ENCODE assay signal across 16 mouse cellular contexts in genomic region chr9:70366898-70367297, GRCm38 (mm10). TPM values are rescaled to one million over a fixed set of nuclear protein-coding genes. Genes with fewer than 3 reads are reported as not detected.
DNase-seq lines count a peak whose midpoint lies in the region; ATAC-seq lines count a peak whose summit lies in the region.
"Had no signal": no experiment of that assay in that cellular context is flagged by ENCODE, and none has a peak within 500 bp of the region (broad histone marks: within the 10 kb centered on the region; RNA-seq: fewer than 3 reads in every experiment).

No protein-coding gene starts in this region.

- peak; percentile 45 for DNase-seq in heart, adult 8-10 months (ENCODE audit: low spot score)
- no peak for DNase-seq in heart, postnatal 25 days (ENCODE audit: low spot score)
- DNase-seq in right cerebral cortex, adult 18-20 months, result peak; percentile 51
- no peak for DNase-seq in right cerebral cortex, postnatal 4 days
- peak; percentile 20 to 77 for DNase-seq in left cerebral cortex, postnatal 25 days (ENCODE audit: low spot score in 2 of 2)
- DNase-seq in adrenal gland, postnatal 14 days, result no peak
- no peak for DNase-seq in neural tube, embryonic 10.5 days (ENCODE audit: extremely low spot score, low spot score)
- DNase-seq: B cell, adult 2 months; kidney, postnatal 25 days; lung, embryonic 14.5 days; thymus, postnatal 14 days had no signal

- H3K4me2 ChIP-seq in neural tube, embryonic 15.5 days, result no peak overlapping the region
- H3K4me2 ChIP-seq: limb, embryonic 12.5 days; lung, embryonic 14.5 days; midbrain, embryonic 11.5 days had no signal

- WGBS in neural tube, embryonic 15.5 days, result 93% methylated on average over 6 of the region's 6 CpGs

- H3K4me3 ChIP-seq in neural tube, embryonic 15.5 days (replicated peaks), result no peak overlapping the region
- H3K4me3 ChIP-seq: embryonic facial prominence, embryonic 10.5 days; limb, embryonic 12.5 days had no signal

- H3K4me1 ChIP-seq in neural tube, embryonic 15.5 days, result no peaks in the 10 kb centered on the region
- H3K4me1 ChIP-seq: embryonic facial prominence, embryonic 10.5 days; limb, embryonic 12.5 days had no signal

- H3K27me3 ChIP-seq in neural tube, embryonic 15.5 days (replicated peaks), result no peaks in the 10 kb centered on the region
- H3K27me3 ChIP-seq: limb, embryonic 12.5 days had no signal

- no peaks in the 10 kb centered on the region for H3K9me3 ChIP-seq in neural tube, embryonic 15.5 days (replicated peaks)
- H3K9me3 ChIP-seq: embryonic facial prominence, embryonic 10.5 days; G1E; limb, embryonic 12.5 days had no signal

- no peak for ATAC-seq in neural tube, embryonic 15.5 days (ENCODE audit: low FRiP score)

- no peak overlapping the region for H3K27ac ChIP-seq in neural tube, embryonic 15.5 days (replicated peaks)
- H3K27ac ChIP-seq: embryonic facial prominence, embryonic 10.5 days; limb, embryonic 12.5 days had no signal

- peaks cover 4% of the 10 kb centered on the region; the same call in 1 of the 2 replicates for H3K36me3 ChIP-seq in neural tube, embryonic 15.5 days
- H3K36me3 ChIP-seq: G1E had no signal

- H3K9ac ChIP-seq in neural tube, embryonic 15.5 days (replicated peaks), result no peak overlapping the region
- H3K9ac ChIP-seq: limb, embryonic 12.5 days; lung, embryonic 14.5 days had no signal

- intact Hi-C loops in heart, postnatal 25 days (cut with DNase I), result loop anchor here (5.0 kb wide), 1 partner anchor 160 kb away; the partner anchor contains the start of gene Myo1e
- intact Hi-C loops in left cerebral cortex, postnatal 25 days (cut with DNase I), result no loop called here

RNA-seq across cellular contexts. Expression of gene Ccnb2, which starts 54.4 kb away (rescaled TPM):
- total RNA-seq in heart, adult 8-10 months (2022), result 1 to 10 TPM in 1 of 4 experiments, under 1 TPM in 3; 0.41 to 1.0 (median 0.53) TPM
- total RNA-seq in heart, postnatal 25 days (2021), result 1 to 10 TPM; 1.3 to 1.4 TPM
- total RNA-seq in left cerebral cortex, postnatal 25 days (2021), result 1 to 10 TPM; 1.1 to 1.3 TPM
- 17.9 and 58.6 TPM in 2 replicates for polyA plus RNA-seq in neural tube, embryonic 15.5 days (2015; fragmentation: Nextera tagmentation; extraction: Ambion mirVana)
- 18.8 and 26.1 TPM in 2 replicates for total RNA-seq in adrenal gland, postnatal 14 days (2021)

Comparison
In these comparisons a context has a peak if more than half of its experiments do, and no peak if none do; other contexts are left out.
1. DNase-seq: peak in heart, adult 8-10 months (single experiment), right cerebral cortex, adult 18-20 months (single experiment) and left cerebral cortex, postnatal 25 days (2 of 2); none in heart, postnatal 25 days (single experiment), right cerebral cortex, postnatal 4 days (single experiment), adrenal gland, postnatal 14 days (single experiment) and neural tube, embryonic 10.5 days (single experiment).